Mouse (Mus musculus): Measurements from ENCODE around the gene Zmat5. TPM values are rescaled to one million over a fixed set of nuclear protein-coding genes. Genes with fewer than 3 reads are reported as not detected.

The Zmat5 gene
- polyA plus RNA-seq (2012; rRNA removed): 26.2 and 31.0 TPM in 2 replicates

GRCm38 (mm10) chr11:4704072-4704964 lies at the start of gene Zmat5, which contains the start of gene Uqcr10:
Gene Zmat5 (plus strand): TSS chr11:4704678.
Gene Uqcr10 (minus strand): TSS chr11:4704342.

GRCm38 (mm10) chr11:4746733-4747132 lies 42.3 kb downstream of the Zmat5 start, which contains the start of gene Cabp7:
Gene Cabp7 (minus strand): TSS chr11:4746778.

Other genes starting within 250 kb of the Zmat5 start
- gene Mtmr3, start 109.8 kb upstream of the Zmat5 start, polyA plus RNA-seq (2012; rRNA removed): 8.3 and 10.1 TPM in 2 replicates
- not detected in 2 replicates for gene Gm11032, start 84.6 kb upstream of the Zmat5 start, polyA plus RNA-seq (2012; rRNA removed)
- gene Ascc2, start 66.9 kb upstream of the Zmat5 start, polyA plus RNA-seq (2012; rRNA removed): 4.6 and 5.8 TPM in 2 replicates
- 598 and 878 TPM in 2 replicates for gene Uqcr10, start 336 bp upstream of the Zmat5 start, polyA plus RNA-seq (2012; rRNA removed)
- gene Cabp7, start 42.1 kb downstream of the Zmat5 start, polyA plus RNA-seq (2012; rRNA removed): 0.10 and 0.13 TPM in 2 replicates
- 20.6 and 26.2 TPM in 2 replicates for gene Nf2, start 144.9 kb downstream of the Zmat5 start, polyA plus RNA-seq (2012; rRNA removed)
- 6.3 and 7.2 TPM in 2 replicates for gene Nipsnap1, start 169.3 kb downstream of the Zmat5 start, polyA plus RNA-seq (2012; rRNA removed)
- 5.3 and 6.7 TPM in 2 replicates for gene Thoc5, start 190.6 kb downstream of the Zmat5 start, polyA plus RNA-seq (2012; rRNA removed)
- 0.09 and 0.18 TPM in 2 replicates for gene Nefh, start 243.4 kb downstream of the Zmat5 start, polyA plus RNA-seq (2012; rRNA removed)